Mouse (Mus musculus) midbrain, postnatal 0 days (tissue): ENCODE data around the gene Shisa4. TPM values are rescaled to one million over a fixed set of nuclear protein-coding genes. Genes with fewer than 3 reads are reported as not detected.

Source experiments
- ATAC-seq: fragments of 200-750 bp; cut with Nextera tagmentation; 2 replicates; pipeline ENCODE4 v1.8.0; 2017; ENCODE audit warnings: moderate number of reproducible peaks, mild to moderate bottlenecking, moderate TSS enrichment, moderate library complexity; ENCODE audit not compliant: low FRiP score
- DNase-seq: peaks from one replicate; pipeline ENCODE4 v3.0.0-alpha.2; 2015; ENCODE audit warnings: low spot score
- H3K27ac ChIP-seq: fragments of 300-500 bp; sonication (generic); 2 replicates; pipeline ENCODE4 v1.5.1; 2014; ENCODE audit warnings: low read depth, mild to moderate bottlenecking, low read length, mixed read lengths
- H3K27me3 ChIP-seq: fragments of 300-500 bp; sonication (generic); 2 replicates; pipeline ENCODE4 v1.6.1; 2014; ENCODE audit warnings: low read length, control low read depth, mixed read lengths; ENCODE audit not compliant: insufficient read depth
- H3K36me3 ChIP-seq: fragments of 300-500 bp; sonication (generic); 2 replicates; pipeline ENCODE4 v1.6.1; 2014; ENCODE audit warnings: low read length, control low read depth, mixed read lengths; ENCODE audit not compliant: insufficient read depth
- H3K4me1 ChIP-seq: fragments of 300-500 bp; sonication (generic); 2 replicates; pipeline ENCODE4 v1.6.1; 2014; ENCODE audit warnings: mild to moderate bottlenecking, control low read depth, antibody characterized with exemption, low read length, mixed read lengths; ENCODE audit not compliant: insufficient read depth
- H3K4me2 ChIP-seq: fragments of 300-500 bp; sonication (generic); 2 replicates; pipeline ENCODE4 v1.6.1; 2014; ENCODE audit warnings: low read depth, mild to moderate bottlenecking, low read length, mixed read lengths; ENCODE audit not compliant: poor library complexity, severe bottlenecking
- H3K4me3 ChIP-seq: fragments of 300-500 bp; sonication (generic); 2 replicates; pipeline ENCODE4 v1.5.1; 2014; ENCODE audit warnings: low read depth, mild to moderate bottlenecking, low read length, moderate library complexity
- H3K9ac ChIP-seq: fragments of 300-500 bp; sonication (generic); replicated peaks from 2 replicates; pipeline ENCODE4 v1.6.1; 2014; ENCODE audit warnings: mild to moderate bottlenecking, low read length, moderate library complexity, mixed read lengths; ENCODE audit not compliant: poor library complexity, severe bottlenecking
- H3K9me3 ChIP-seq: fragments of 300-500 bp; sonication (generic); 2 replicates; pipeline ENCODE4 v1.6.1; 2016; ENCODE audit warnings: low read length, control low read depth
- CTCF ChIP-seq: IDR thresholded peaks from 2 replicates; pipeline ENCODE4 v1.5.1; 2016; ENCODE audit warnings: antibody characterized with exemption, mild to moderate bottlenecking
- WGBS: fragments of 180-500 bp; shearing (Covaris S2); extraction: QIAGEN DNeasy Blood & Tissue Kit; methylation state at CpG from one replicate; pipeline ENCODE4 v1.1.7; 2014; 5-methylcytosine and 5-hydroxymethylcytosine counted together
- polyA plus RNA-seq: library from polyadenylated mRNA; unstranded; fragments of >200 nt; fragmentation: Nextera tagmentation; extraction: Ambion mirVana; gene quantifications from 2 replicates; pipeline ENCODE4 v1.2.1, GENCODE M21; 2015
- total RNA-seq: library from RNA; depleted of rRNA; stranded (reverse); fragments of >200 nt; gene quantifications from 2 replicates; pipeline ENCODE4 v1.2.3, GENCODE M21; 2014

Gene Shisa4
- total and polyA plus RNA-seq, 2 experiments from 2014 or later = 129 to 141 TPM

DNA sequence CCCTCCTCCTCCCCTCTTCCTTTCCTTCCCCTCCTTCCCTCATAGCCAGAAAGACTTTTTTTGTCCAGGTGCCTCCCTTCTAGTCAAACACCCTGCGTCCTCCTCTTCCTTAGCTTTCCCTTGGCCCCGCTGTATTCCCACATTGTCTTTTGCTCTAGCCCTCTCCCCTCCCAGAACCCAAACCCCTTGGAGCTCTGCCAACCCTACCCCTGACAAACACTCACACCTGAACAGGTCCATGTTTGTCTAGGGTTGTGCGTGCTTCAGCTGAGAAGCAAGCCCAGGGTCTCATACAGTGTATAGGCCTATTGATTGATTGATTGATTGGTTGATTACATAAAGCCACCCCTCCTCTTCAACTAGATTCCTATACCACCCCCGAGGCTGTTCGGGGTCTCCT lies 5.6 kb downstream of the Shisa4 start:
- H3K4me3 ChIP-seq = no peak overlapping the region
- no peak for TF ChIP-seq CTCF
- no peaks in the 10 kb centered on the region for H3K27me3 ChIP-seq
- no peaks in the 10 kb centered on the region for H3K9me3 ChIP-seq
- H3K27ac ChIP-seq = no peak overlapping the region
- no peak for ATAC-seq
- no peak overlapping the region for H3K9ac ChIP-seq
- 0 out of 2 replicates have a peak overlapping the region, but pooled peaks have one; percentile 79 for H3K4me2 ChIP-seq
- H3K36me3 ChIP-seq = no peaks in the 10 kb centered on the region
- 80% methylated on average over 5 of the region's 5 CpGs for WGBS
- peaks cover 16% of the 10 kb centered on the region; the same call in 1 of the 2 replicates for H3K4me1 ChIP-seq
- no peak for DNase-seq

DNA sequence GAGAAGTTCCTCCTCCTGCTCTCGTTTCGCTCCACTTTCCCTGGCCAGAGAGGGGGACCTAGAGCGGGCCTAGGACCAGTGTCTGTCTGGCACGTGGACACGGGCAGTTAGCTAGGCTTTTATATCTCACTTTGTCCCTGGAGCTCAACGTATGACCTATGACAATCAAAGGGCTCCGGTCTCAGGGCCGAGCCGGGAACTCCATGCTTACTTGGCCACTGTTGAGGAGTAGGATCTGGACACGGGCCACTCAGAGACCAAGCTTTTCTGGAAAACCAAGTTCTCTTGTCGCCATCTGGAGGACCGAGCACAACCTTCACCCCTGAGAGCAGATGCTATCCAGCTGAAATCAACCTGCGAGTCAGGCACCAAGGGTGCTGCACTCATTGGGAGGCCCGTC lies 6.1 kb downstream of the Shisa4 start:
- Histone ChIP-seq H3K9me3 (no peaks in the 10 kb centered on the region), H3K4me2 (peak overlapping the region; percentile 79), H3K27me3 (no peaks in the 10 kb centered on the region), H3K9ac (peak overlapping the region; percentile 71), H3K36me3 (no peaks in the 10 kb centered on the region), H3K4me3 (peak overlapping the region; percentile 38), H3K4me1 (peaks cover 16% of the 10 kb centered on the region; the same call in 1 of the 2 replicates), H3K27ac (no peak overlapping the region; the same call in 1 of the 2 replicates)
- ATAC-seq = peak; percentile 26; the same call in 1 of the 2 replicates
- 12% methylated on average over 14 of the region's 14 CpGs for WGBS
- TF ChIP-seq CTCF = peak; percentile 65
- DNase-seq = peak; percentile 78

DNA sequence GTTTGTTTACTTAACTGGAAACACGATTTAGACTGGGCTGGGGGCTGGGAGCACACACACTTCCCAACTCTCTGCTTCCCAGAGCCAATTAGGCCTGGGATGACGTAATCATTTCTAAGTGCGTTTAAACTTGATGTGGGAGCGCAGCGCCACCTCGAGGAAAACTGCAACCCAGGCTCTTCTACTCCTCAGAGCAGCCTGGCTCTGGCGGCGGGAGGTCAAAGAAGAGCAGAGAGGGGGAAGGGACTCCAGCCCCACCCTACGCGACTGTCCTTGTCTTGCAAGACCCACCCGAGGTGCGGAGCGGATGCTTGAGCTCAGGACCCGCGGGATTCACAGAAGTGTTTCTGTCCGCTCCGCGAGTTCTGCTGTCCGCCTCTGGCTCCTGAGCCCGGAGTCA lies 6.8 kb downstream of the Shisa4 start:
- Histone ChIP-seq H3K4me2 (peak overlapping the region; percentile 79), H3K27ac (peak overlapping the region; percentile 19), H3K27me3 (no peaks in the 10 kb centered on the region), H3K9me3 (no peaks in the 10 kb centered on the region), H3K4me3 (peak overlapping the region; percentile 38), H3K36me3 (no peaks in the 10 kb centered on the region), H3K4me1 (peaks cover 16% of the 10 kb centered on the region; the same call in 1 of the 2 replicates), H3K9ac (peak overlapping the region; percentile 71)
- under 1% methylated on average over 20 of the region's 20 CpGs for WGBS
- peak; percentile 97 for DNase-seq
- peak; percentile 92 for TF ChIP-seq CTCF
- peak; percentile 83 for ATAC-seq

DNA sequence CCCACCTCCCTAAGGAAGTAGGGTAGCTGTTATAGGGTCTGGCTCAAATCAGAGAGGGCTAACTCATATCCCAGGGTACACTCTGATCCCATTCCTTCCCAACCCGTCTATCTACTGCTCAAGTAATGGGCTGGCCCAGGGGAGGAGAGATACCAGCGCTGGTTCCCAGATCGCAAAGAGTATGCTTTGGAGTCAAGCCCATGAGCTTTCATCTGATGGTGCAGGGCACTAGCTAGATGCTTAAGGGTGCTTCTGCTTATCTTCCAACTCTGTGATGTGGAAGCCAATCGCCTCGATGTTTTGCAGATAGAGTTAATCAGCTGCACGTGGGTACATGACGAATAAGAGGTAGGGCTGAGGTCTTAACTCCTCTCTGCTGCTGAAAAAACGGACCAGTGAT lies 7.4 kb downstream of the Shisa4 start:
- Histone ChIP-seq H3K9ac (no peak overlapping the region), H3K27me3 (no peaks in the 10 kb centered on the region), H3K4me1 (peaks cover 10% of the 10 kb centered on the region; the same call in 1 of the 2 replicates), H3K4me2 (no peak overlapping the region), H3K36me3 (no peaks in the 10 kb centered on the region), H3K27ac (no peak overlapping the region), H3K9me3 (no peaks in the 10 kb centered on the region), H3K4me3 (no peak overlapping the region)
- DNase-seq (no peak), ATAC-seq (no peak)
- WGBS = 73% methylated on average over 8 of the region's 8 CpGs
- no peak for TF ChIP-seq CTCF

DNA sequence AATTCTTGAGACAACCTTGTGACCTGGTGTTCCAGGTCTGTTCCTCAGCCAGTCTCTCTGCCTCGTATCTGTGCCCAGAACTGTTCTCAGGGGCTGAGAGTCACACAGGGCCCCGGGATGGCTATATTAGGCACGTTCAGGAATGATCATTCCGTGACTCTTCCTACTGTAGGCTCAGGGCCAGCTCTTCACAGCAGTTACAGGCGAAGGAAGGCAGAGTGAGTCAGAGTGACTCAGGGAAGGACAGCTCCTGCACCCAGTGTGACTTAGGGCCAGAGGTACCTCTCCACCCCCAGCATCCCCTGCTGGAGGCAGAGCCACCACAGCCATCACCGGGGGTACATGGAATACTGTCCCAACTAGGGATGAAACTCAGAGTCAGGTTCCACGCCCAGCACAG lies 8.0 kb downstream of the Shisa4 start:
- no peak for ATAC-seq
- Histone ChIP-seq H3K9ac (no peak overlapping the region), H3K4me2 (no peak overlapping the region)

DNA sequence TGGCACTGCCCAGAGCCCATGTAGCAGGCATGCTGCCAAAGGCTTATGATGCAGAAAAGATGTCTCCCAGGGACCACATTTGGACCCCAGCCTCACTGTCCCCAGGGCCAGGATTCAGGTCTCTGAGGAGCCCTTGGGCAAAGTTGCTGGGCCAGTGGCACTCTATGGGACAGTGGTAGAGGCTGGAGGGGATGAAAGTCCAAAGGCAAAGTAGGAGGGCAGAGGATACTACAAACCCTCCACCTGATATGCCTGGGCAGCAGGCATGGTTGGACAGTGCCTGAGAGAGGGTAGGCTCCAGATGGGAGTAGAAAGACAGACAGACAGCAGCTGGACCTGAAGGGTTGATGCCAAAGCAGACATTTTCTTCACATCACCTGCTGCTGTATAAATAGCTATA lies 8.7 kb downstream of the Shisa4 start:
- Histone ChIP-seq H3K9ac (no peak overlapping the region), H3K27me3 (no peaks in the 10 kb centered on the region), H3K4me2 (no peak overlapping the region), H3K4me3 (no peak overlapping the region), H3K9me3 (no peaks in the 10 kb centered on the region), H3K27ac (no peak overlapping the region), H3K4me1 (peaks cover 3% of the 10 kb centered on the region; the same call in 1 of the 2 replicates), H3K36me3 (no peaks in the 10 kb centered on the region)
- no peak for TF ChIP-seq CTCF
- no peak for ATAC-seq
- DNase-seq = no peak

More for the DNA sequence above, 8.0 kb downstream of the Shisa4 start:
- Histone ChIP-seq H3K4me3 (no peak overlapping the region), H3K36me3 (no peaks in the 10 kb centered on the region), H3K27me3 (no peaks in the 10 kb centered on the region), H3K27ac (no peak overlapping the region), H3K4me1 (peaks cover 4% of the 10 kb centered on the region; the same call in 1 of the 2 replicates), H3K9me3 (no peaks in the 10 kb centered on the region)
- DNase-seq = no peak
- WGBS = 84% methylated on average over 7 of the region's 7 CpGs
- TF ChIP-seq CTCF = no peak
